Mouse (Mus musculus): Measurements from ENCODE around the gene Ralgapa2. TPM values are rescaled to one million over a fixed set of nuclear protein-coding genes. Genes with fewer than 3 reads are reported as not detected.

Ralgapa2 gene
- total and polyA plus RNA-seq, 3 experiments, result 5.6 to 10.3 (median 8.9) TPM

GRCm38 (mm10) chr2:146266539-146266938, 245.6 kb downstream of the Ralgapa2 start (continued):
- TF ChIP-seq MAZ (IDR thresholded peaks at IDR 0.05; ENCODE audit: low read depth, low read length) (peak; percentile 76), CHD2 (IDR thresholded peaks at IDR 0.05; ENCODE audit: low read length) (peak; percentile 83), MXI1 (IDR thresholded peaks at IDR 0.05; ENCODE audit: low read depth, low read length) (0 out of 2 replicates have a peak, but pooled peaks have one; percentile 53), TBP (conservative IDR thresholded peaks at IDR 0.05; ENCODE audit: low read depth, low read length) (no peak), IRF4 (IDR thresholded peaks at IDR 0.05; ENCODE audit: low read depth, low read length) (peak; percentile 98), SMC3 (IDR thresholded peaks at IDR 0.05; ENCODE audit: low read depth, low read length) (0 out of 2 replicates have a peak, but pooled peaks have one; percentile 1), JUN (IDR thresholded peaks at IDR 0.05; ENCODE audit: insufficient read depth, low read depth, low read length) (peak; percentile 96), KAT2A (IDR thresholded peaks at IDR 0.05; ENCODE audit: insufficient replicate concordance, low read length) (0 out of 2 replicates have a peak, but pooled peaks have one; percentile 19)

- in situ Hi-C loops (cut with MboI; ENCODE audit: low pct_ligation_motif_present, low pct_unique_long_range_greater_than_20kb, low sequenced_read_pairs) (loop anchor here (10.0 kb wide), 1 partner anchor 150 kb away; no protein-coding TSS in a partner anchor), dilution Hi-C loops (cut with MboI; ENCODE audit: extremely low pct_ligation_motif_present, extremely low pct_unique_long_range_greater_than_20kb, low sequenced_read_pairs) (no loop called here)
- no peak overlapping the region for H3K27ac ChIP-seq (ENCODE audit: insufficient read depth, low read depth)
- H3K79me2 ChIP-seq (replicated peaks; ENCODE audit: control insufficient read depth, extremely low read depth, insufficient read depth, poor library complexity, severe bottlenecking), result no peaks in the 10 kb centered on the region
- peaks cover 0 to 24% of the 10 kb centered on the region in 2 experiments for H3K36me3 ChIP-seq (replicated peaks in 1 of 2; ENCODE audit: control insufficient read depth in 1 of 2, insufficient read depth in 1 of 2, low read length in 1 of 2)
- H3K9me3 ChIP-seq (replicated peaks; ENCODE audit: low read length), result no peaks in the 10 kb centered on the region
- no peak overlapping the region for H3K9ac ChIP-seq (ENCODE audit: insufficient read depth, low read depth)
- peak; percentile 86 for DNase-seq (ENCODE audit: extremely low read depth)
- H3K4me1 ChIP-seq (ENCODE audit: control insufficient read depth in 1 of 2, insufficient read depth in 2 of 2), result peaks cover 17 to 83% of the 10 kb centered on the region in 2 experiments
- 0 out of 2 replicates have a peak overlapping the region, but pooled peaks have one; percentile 10 for H3K4me2 ChIP-seq (ENCODE audit: insufficient read depth, low read depth, poor library complexity, severe bottlenecking)
- TF ChIP-seq MEF2A (IDR thresholded peaks at IDR 0.05; ENCODE audit: borderline replicate concordance, low read depth, low read length) (peak; percentile 70; the same call in 1 of the 2 replicates), ETS1 (conservative IDR thresholded peaks at IDR 0.05; ENCODE audit: low read depth, low read length) (peak; percentile 88), IRF4 (IDR thresholded peaks at IDR 0.05; ENCODE audit: low read depth, low read length) (peak; percentile 89), RCOR1 (conservative IDR thresholded peaks at IDR 0.05; ENCODE audit: low read depth, low read length) (peak; percentile 79), TCF12 (IDR thresholded peaks at IDR 0.05; ENCODE audit: low read depth, low read length) (peak; percentile 96), JUN (IDR thresholded peaks at IDR 0.05; ENCODE audit: insufficient read depth, low read depth, low read length) (peak; percentile 68; the same call in 1 of the 2 replicates), USF2 (conservative IDR thresholded peaks at IDR 0.05; ENCODE audit: low read depth, low read length) (0 out of 2 replicates have a peak, but pooled peaks have one; percentile 31), SIN3A (IDR thresholded peaks at IDR 0.05; ENCODE audit: low read length) (peak; percentile 41; the same call in 1 of the 2 replicates), NRF1 (IDR thresholded peaks at IDR 0.05; ENCODE audit: low read depth, low read length) (no peak), JUND (conservative IDR thresholded peaks at IDR 0.05; ENCODE audit: low read depth, low read length) (peak; percentile 43; the same call in 1 of the 2 replicates), MYC (IDR thresholded peaks at IDR 0.05; ENCODE audit: low read depth, low read length) (peak; percentile 38; the same call in 1 of the 2 replicates), SMC3 (IDR thresholded peaks at IDR 0.05; ENCODE audit: low read depth, low read length) (no peak), HCFC1 (IDR thresholded peaks at IDR 0.05; ENCODE audit: low read depth, low read length) (no peak), E2F4 (IDR thresholded peaks at IDR 0.05; ENCODE audit: insufficient replicate concordance, low read depth, low read length) (no peak), MAX (IDR thresholded peaks at IDR 0.05; ENCODE audit: low read length) (peak; percentile 67), NELFE (IDR thresholded peaks at IDR 0.05; ENCODE audit: low read depth, low read length) (no peak), EP300 (IDR thresholded peaks at IDR 0.05; ENCODE audit: low read length) (peak; percentile 92), USF1 (IDR thresholded peaks at IDR 0.05; ENCODE audit: low read depth, low read length) (peak; percentile 48; the same call in 1 of the 2 replicates), BHLHE40 (IDR thresholded peaks at IDR 0.05; ENCODE audit: low read depth, low read length) (peak; percentile 92)
- H3K27me3 ChIP-seq (replicated peaks), result no peaks in the 10 kb centered on the region
- no peak overlapping the region for H3K4me3 ChIP-seq (replicated peaks in 1 of 3; ENCODE audit: low read depth in 2 of 3, low read length in 2 of 3, poor library complexity in 1 of 3)
These were observed 247.1 kb downstream of the Ralgapa2 start for GRCm38 (mm10) chr2:146265045-146265444.
